Mouse (Mus musculus) left cerebral cortex, adult 8-10 months (tissue): ENCODE results near the gene Myh13. TPM values are rescaled to one million over a fixed set of nuclear protein-coding genes. Genes with fewer than 3 reads are reported as not detected.

Experiments used
- DNase-seq, 2 experiments: peaks; one replicate each; pipeline ENCODE4 v3.0.0; 2022; ENCODE audit warnings: low spot score in 2 of 2
- total RNA-seq, 4 experiments: library from RNA; stranded (reverse); gene quantifications; 2 replicates each; pipeline ENCODE4 v1.2.4; 2022

Myh13 gene
- total RNA-seq, 4 experiments from 2014 or later = 0.07 to 0.27 (median 0.18) TPM

DNA sequence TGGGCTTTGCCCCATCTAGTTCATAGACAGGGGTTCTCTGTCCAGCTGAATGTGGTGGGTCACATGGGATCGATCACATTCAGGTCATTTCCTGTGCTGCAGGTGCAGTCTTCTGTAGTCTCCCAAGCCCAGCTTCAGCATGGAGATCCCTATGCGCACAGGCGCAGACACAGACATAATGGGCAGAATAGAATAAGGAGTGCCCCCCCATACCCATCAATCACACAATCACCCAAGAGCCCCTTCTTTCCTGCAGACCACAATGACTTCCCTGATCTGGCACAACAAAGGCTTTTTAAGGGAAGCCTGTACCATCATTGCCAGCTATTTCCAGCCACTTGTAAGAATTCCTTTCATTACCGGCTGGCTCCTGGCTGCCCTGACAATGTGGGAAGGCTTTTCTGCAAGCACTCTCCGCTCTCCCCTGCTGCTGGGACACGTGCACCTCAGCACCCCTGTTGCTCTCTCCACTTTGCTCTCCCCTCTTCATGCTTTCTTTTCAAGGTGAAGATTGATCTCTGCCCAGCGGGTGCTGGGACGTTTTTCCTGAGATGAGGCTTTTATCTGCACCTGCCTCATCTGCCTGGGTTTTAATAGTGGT, 65.5 kb downstream of the Myh13 start:
- no peak for DNase-seq

DNA sequence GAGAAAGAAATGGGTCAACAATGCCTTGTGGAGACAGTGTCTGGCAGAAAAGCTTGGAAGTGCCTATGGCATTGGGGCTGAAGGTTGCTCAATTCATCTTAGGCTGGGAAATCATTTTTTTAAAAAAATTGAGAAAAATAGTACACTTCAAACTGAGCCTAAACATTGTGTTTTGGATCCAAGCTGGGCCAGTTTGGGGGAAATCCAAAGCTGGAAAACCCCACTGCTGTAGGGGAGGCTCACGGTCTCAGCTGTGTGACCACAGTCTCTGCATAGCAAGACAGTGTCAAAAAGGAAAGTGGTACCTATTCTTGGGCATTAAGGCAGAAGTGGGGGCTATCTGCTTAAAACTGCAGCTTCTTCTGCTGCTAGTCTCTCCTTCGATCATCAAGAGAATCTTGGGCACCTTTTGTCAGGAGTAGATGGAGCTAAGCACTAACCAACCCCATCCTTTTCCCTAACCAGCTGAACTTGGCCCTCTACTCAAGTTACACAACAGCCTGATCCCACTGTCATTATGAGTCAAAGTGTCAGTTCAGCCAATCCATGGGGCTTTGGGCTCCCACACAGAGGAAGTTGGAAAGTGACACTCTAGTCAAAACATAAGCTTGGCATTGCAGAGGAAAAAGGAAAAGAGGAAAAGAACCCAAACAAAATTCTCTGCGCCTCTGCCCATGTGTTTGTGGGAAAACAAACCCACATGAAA, 69.4 kb downstream of the Myh13 start:
- DNase-seq = no peak

DNA sequence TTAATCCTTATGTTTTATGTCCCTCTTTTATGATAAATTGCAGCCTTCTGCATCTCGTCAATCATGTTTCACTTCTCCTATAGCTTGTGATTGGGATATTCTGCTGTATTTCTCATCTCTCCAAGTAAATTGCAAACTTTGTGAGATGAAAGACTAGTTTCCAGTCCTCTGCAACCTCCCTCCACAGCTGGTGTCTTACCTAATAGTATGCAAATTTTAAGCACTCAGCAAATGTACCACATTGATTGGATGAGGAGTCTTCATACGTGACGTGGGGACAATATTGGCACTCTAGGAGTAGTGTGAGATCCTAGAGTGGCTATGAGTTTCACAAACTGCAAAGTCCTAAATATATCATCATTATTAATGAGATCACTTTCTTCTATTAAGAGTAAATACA, 70.9 kb downstream of the Myh13 start:
- DNase-seq = no peak

DNA sequence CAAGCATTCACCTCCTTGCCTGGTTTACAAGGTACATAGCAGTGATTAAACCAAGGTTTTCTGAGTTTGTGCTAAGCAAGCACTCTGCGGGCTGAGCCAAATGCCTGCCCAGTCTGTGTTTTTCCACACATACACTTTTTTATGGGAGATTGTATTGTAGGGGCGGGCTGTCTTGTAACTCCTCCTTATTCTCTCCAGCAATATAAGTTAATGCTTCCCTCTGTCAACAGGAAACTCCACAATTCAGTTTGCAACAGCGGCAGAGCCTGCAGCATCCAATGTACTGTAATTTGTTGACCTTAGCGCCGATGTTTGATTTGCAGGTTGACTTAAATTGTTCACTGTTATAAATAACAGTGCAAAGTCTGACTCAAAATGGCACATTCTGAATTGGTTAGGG, 79.5 kb downstream of the Myh13 start:
- no peak for DNase-seq

DNA sequence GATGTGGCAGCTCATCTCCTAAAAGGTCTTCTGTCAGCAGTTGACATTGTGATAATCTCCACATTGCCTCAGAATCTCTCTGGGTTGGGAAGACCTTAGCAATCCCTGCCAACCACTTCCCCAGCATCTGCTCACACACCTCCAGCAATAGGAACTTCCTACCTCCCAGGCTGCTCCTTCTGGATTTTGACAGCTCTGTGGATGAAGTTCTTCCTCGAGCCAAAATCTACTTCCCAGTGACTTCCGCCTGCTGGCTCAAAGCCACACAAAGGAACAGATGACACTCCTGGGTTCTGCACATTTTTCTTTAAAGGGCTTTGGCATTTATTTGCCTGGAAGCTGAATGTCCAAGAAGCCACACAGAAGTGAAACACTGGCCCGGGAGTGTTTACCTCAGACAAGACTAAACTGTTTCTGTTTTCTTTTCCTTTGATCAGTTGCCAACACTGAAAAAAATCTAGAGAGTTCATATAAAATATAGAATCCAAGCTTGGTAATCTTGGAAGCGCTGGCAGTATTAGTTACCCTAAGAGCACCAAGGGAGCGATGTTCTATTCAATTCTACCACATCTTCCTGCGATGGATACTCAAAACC, 93.0 kb downstream of the Myh13 start:
- DNase-seq = peak in 1 of 2 experiments; percentile 46

Other genes with a start within 250 kb of the Myh13 start
- 1 to 10 TPM; 3.4 to 6.9 (median 5.3) TPM for gene Myh3, start 243.4 kb upstream of the Myh13 start, total RNA-seq
- gene Myh2, start 150.6 kb upstream of the Myh13 start, total RNA-seq = 1 to 10 TPM in 2 of 4 experiments, under 1 TPM in 2; 0.67 to 1.4 (median 0.99) TPM
- gene Myh1, start 121.6 kb upstream of the Myh13 start, total RNA-seq = under 1 TPM; 0.35 to 0.89 (median 0.65) TPM
- 1 to 10 TPM in 3 of 4 experiments, under 1 TPM in 1; 0.28 to 9.3 (median 5.5) TPM for gene Myh4, start 83.6 kb upstream of the Myh13 start, total RNA-seq
- under 1 TPM; 0.27 to 0.39 (median 0.34) TPM for gene Myh8, start 44.5 kb upstream of the Myh13 start, total RNA-seq
- gene Gas7, start 133.8 kb downstream of the Myh13 start, total RNA-seq = 100 to 1,000 TPM; 532 to 564 (median 545) TPM